Mouse (Mus musculus) lung, embryonic 14.5 days (tissue): ENCODE measurements around the gene Rbm6. TPM values are rescaled to one million over a fixed set of nuclear protein-coding genes. Genes with fewer than 3 reads are reported as not detected.

ENCODE experiments used
- ATAC-seq: fragments of 200-750 bp; cut with Nextera tagmentation; 2 replicates; pipeline ENCODE4 v1.8.0; 2017; ENCODE audit warnings: mild to moderate bottlenecking, moderate TSS enrichment, moderate library complexity; ENCODE audit not compliant: insufficient read depth
- DNase-seq: peaks from one replicate; pipeline ENCODE4 v3.0.0-alpha.2; 2015
- H3K27ac ChIP-seq: fragments of 300-500 bp; sonication (generic); 2 replicates; pipeline ENCODE4 v1.5.1; 2014; ENCODE audit warnings: low read depth, mild to moderate bottlenecking, moderate library complexity
- H3K27me3 ChIP-seq: fragments of 300-500 bp; sonication (generic); 2 replicates; pipeline ENCODE4 v1.6.1; 2014; ENCODE audit warnings: low read length, control low read depth; ENCODE audit not compliant: insufficient read depth
- H3K36me3 ChIP-seq: fragments of 300-500 bp; sonication (generic); 2 replicates; pipeline ENCODE4 v1.6.1; 2014; ENCODE audit warnings: control low read depth; ENCODE audit not compliant: insufficient read depth
- H3K4me1 ChIP-seq: fragments of 300-500 bp; sonication (generic); 2 replicates; pipeline ENCODE4 v1.6.1; 2014; ENCODE audit warnings: antibody characterized with exemption, control low read depth; ENCODE audit not compliant: insufficient read depth
- H3K4me2 ChIP-seq: fragments of 300-500 bp; sonication (generic); 2 replicates; pipeline ENCODE4 v1.6.1; 2014; ENCODE audit warnings: mild to moderate bottlenecking
- H3K4me3 ChIP-seq: fragments of 300-500 bp; sonication (generic); 2 replicates; pipeline ENCODE4 v1.5.1; 2014; ENCODE audit warnings: low read depth, low read length
- H3K9ac ChIP-seq: fragments of 300-500 bp; sonication (generic); 2 replicates; pipeline ENCODE4 v1.6.1; 2014
- H3K9me3 ChIP-seq: fragments of 300-500 bp; sonication (generic); 2 replicates; pipeline ENCODE4 v1.6.1; 2016; ENCODE audit warnings: low read depth, low read length, control low read depth
- CTCF ChIP-seq: IDR thresholded peaks from 2 replicates; pipeline ENCODE4 v1.5.1; 2016; ENCODE audit warnings: antibody characterized with exemption, low read depth
- WGBS: fragments of 180-500 bp; shearing (Covaris S2); extraction: QIAGEN DNeasy Blood & Tissue Kit; methylation state at CpG from one replicate; pipeline ENCODE4 v1.1.7; 2014; 5-methylcytosine and 5-hydroxymethylcytosine counted together
- polyA plus RNA-seq: library from polyadenylated mRNA; unstranded; fragments of >200 nt; fragmentation: Nextera tagmentation; extraction: Ambion mirVana; gene quantifications from 2 replicates; pipeline ENCODE4 v1.2.1, GENCODE M21; 2014

The Rbm6 gene
- 73.2 and 74.4 TPM in 2 replicates for polyA plus RNA-seq

GRCm38 (mm10) chr9:107873137-107873536, at the start of gene Rbm6:
Gene Rbm6, minus strand, starts transcription at chr9:107873237.
- Histone ChIP-seq H3K27me3 (no peaks in the 10 kb centered on the region), H3K4me2 (peak within 1 kb of the TSS; percentile 71), H3K27ac (peak within 1 kb of the TSS; percentile 97), H3K4me1 (peaks cover 8% of the 10 kb centered on the region; the same call in 1 of the 2 replicates), H3K9me3 (no peaks in the 10 kb centered on the region), H3K4me3 (peak within 1 kb of the TSS; percentile 90), H3K36me3 (no peaks in the 10 kb centered on the region), H3K9ac (peak within 1 kb of the TSS; percentile 96)
- DNase-seq = no peak
- TF ChIP-seq CTCF = no peak
- 9% methylated on average over 14 of the region's 14 CpGs for whole genome bisulfite sequencing
- ATAC-seq = no peak

- 70% methylated on average over 5 of the region's 5 CpGs for WGBS
Measured at GRCm38 (mm10) chr9:107919441-107919840, 46.4 kb upstream of the Rbm6 start.

GRCm38 (mm10) chr9:107918884-107919283, 45.8 kb upstream of the Rbm6 start:
- H3K4me3 ChIP-seq = no peak overlapping the region
- H3K27ac ChIP-seq = no peak overlapping the region; the same call in 1 of the 2 replicates
- H3K9me3 ChIP-seq = no peaks in the 10 kb centered on the region
- no peaks in the 10 kb centered on the region for H3K4me1 ChIP-seq
- no peak overlapping the region for H3K9ac ChIP-seq
- ATAC-seq (no peak), DNase-seq (no peak)
- TF ChIP-seq CTCF = no peak
- H3K27me3 ChIP-seq = no peaks in the 10 kb centered on the region
- 72% methylated on average over 6 of the region's 6 CpGs for WGBS
- H3K36me3 ChIP-seq = no peaks in the 10 kb centered on the region; the same call in 1 of the 2 replicates
- no peak overlapping the region for H3K4me2 ChIP-seq

More at GRCm38 (mm10) chr9:107919441-107919840, 46.4 kb upstream of the Rbm6 start:
- DNase-seq (no peak), ATAC-seq (no peak)
- H3K9me3 ChIP-seq = no peaks in the 10 kb centered on the region
- H3K27me3 ChIP-seq = no peaks in the 10 kb centered on the region
- no peak overlapping the region for H3K27ac ChIP-seq
- H3K4me1 ChIP-seq = peaks cover 3% of the 10 kb centered on the region; the same call in 1 of the 2 replicates
- H3K36me3 ChIP-seq = no peaks in the 10 kb centered on the region; the same call in 1 of the 2 replicates
- no peak overlapping the region for H3K9ac ChIP-seq
- H3K4me3 ChIP-seq = no peak overlapping the region
- TF ChIP-seq CTCF = no peak
- no peak overlapping the region for H3K4me2 ChIP-seq

- DNase-seq (peak; percentile 86), ATAC-seq (0 out of 2 replicates have a peak, but pooled peaks have one; percentile 36)
- Histone ChIP-seq H3K9ac (no peak overlapping the region), H3K27me3 (no peaks in the 10 kb centered on the region), H3K9me3 (no peaks in the 10 kb centered on the region), H3K4me2 (peak overlapping the region; percentile 13; the same call in 1 of the 2 replicates), H3K4me3 (no peak overlapping the region), H3K27ac (no peak overlapping the region), H3K4me1 (no peaks in the 10 kb centered on the region), H3K36me3 (no peaks in the 10 kb centered on the region; the same call in 1 of the 2 replicates)
- 27% methylated on average over 13 of the region's 13 CpGs for WGBS
- TF ChIP-seq CTCF = no peak
Measured at GRCm38 (mm10) chr9:107917895-107918608, 45.0 kb upstream of the Rbm6 start.

- H3K27ac ChIP-seq = no peak overlapping the region
- TF ChIP-seq CTCF = no peak
- no peaks in the 10 kb centered on the region for H3K9me3 ChIP-seq
- 0 out of 2 replicates have a peak, but pooled peaks cover 3% of the 10 kb centered on the region for H3K4me1 ChIP-seq
- no peak overlapping the region for H3K4me3 ChIP-seq
- H3K9ac ChIP-seq = no peak overlapping the region
- no peak for DNase-seq
- H3K27me3 ChIP-seq = no peaks in the 10 kb centered on the region
- no peak for ATAC-seq
- WGBS = 63% methylated on average over 16 of the region's 16 CpGs
- no peaks in the 10 kb centered on the region; the same call in 1 of the 2 replicates for H3K36me3 ChIP-seq
- no peak overlapping the region for H3K4me2 ChIP-seq
Measured at GRCm38 (mm10) chr9:107914764-107915420, 41.9 kb upstream of the Rbm6 start.

- Histone ChIP-seq H3K4me3 (no peak overlapping the region), H3K27ac (no peak overlapping the region), H3K4me1 (peaks cover 24% of the 10 kb centered on the region), H3K27me3 (no peaks in the 10 kb centered on the region), H3K9me3 (no peaks in the 10 kb centered on the region), H3K36me3 (no peaks in the 10 kb centered on the region), H3K9ac (no peak overlapping the region), H3K4me2 (peak overlapping the region; percentile 67)
- no peak for TF ChIP-seq CTCF
- ATAC-seq = no peak
- WGBS = 76% methylated on average over 15 of the region's 15 CpGs
- DNase-seq = no peak
Measured at GRCm38 (mm10) chr9:107910025-107910769, 37.2 kb upstream of the Rbm6 start.
